Mouse (Mus musculus) CH12.LX (cell line): ENCODE measurements around the gene Lsm3.

Experiments used
- CTCF ChIP-seq, 2 experiments: IDR thresholded peaks in 1 of 2; conservative IDR thresholded peaks in 1 of 2; 2 replicates each; pipeline ENCODE4 v1.5.1; 2011 to 2012; ENCODE audit warnings: low read depth in 2 of 2, low read length in 2 of 2, improper control_type of control experiment in 1 of 2, inconsistent platforms in 1 of 2, mild to moderate bottlenecking in 1 of 2, moderate library complexity in 1 of 2
- GABPA ChIP-seq: IDR thresholded peaks from 2 replicates; pipeline ENCODE4 v1.6.1; 2012; ENCODE audit warnings: low read depth, low read length, improper control_type of control experiment, inconsistent platforms; ENCODE audit not compliant: insufficient replicate concordance
- JUND ChIP-seq: conservative IDR thresholded peaks from 2 replicates; pipeline ENCODE4 v1.6.1; 2011; ENCODE audit warnings: low read depth, low read length, improper control_type of control experiment
- KAT2A ChIP-seq: IDR thresholded peaks from 2 replicates; pipeline ENCODE4 v1.6.1; 2012; ENCODE audit warnings: low read length, improper control_type of control experiment, inconsistent platforms; ENCODE audit not compliant: insufficient replicate concordance
- MAFK ChIP-seq: IDR thresholded peaks from 2 replicates; pipeline ENCODE4 v1.6.1; 2011; ENCODE audit warnings: low read length, improper control_type of control experiment; ENCODE audit not compliant: insufficient replicate concordance
- MAX ChIP-seq: IDR thresholded peaks from 2 replicates; pipeline ENCODE4 v1.6.1; 2011; ENCODE audit warnings: low read length, improper control_type of control experiment
- PAX5 ChIP-seq: IDR thresholded peaks from 2 replicates; pipeline ENCODE4 v1.6.1; 2012; ENCODE audit warnings: low read length, inconsistent platforms, mixed read lengths
- POLR2A ChIP-seq: IDR thresholded peaks from 2 replicates; pipeline ENCODE4 v1.6.1; 2011; ENCODE audit warnings: low read depth, mild to moderate bottlenecking, improper control_type of control experiment, low read length
- POLR2AphosphoS2 ChIP-seq: IDR thresholded peaks from 2 replicates; pipeline ENCODE4 v1.6.1; 2011; ENCODE audit warnings: low read depth, low read length, improper control_type of control experiment
- RAD21 ChIP-seq: IDR thresholded peaks from 2 replicates; pipeline ENCODE4 v1.6.1; 2011; ENCODE audit warnings: low read depth, mild to moderate bottlenecking, low read length, improper control_type of control experiment, moderate library complexity
- ZMIZ1 ChIP-seq: IDR thresholded peaks from 2 replicates; pipeline ENCODE4 v1.6.1; 2012; ENCODE audit warnings: low read depth, mild to moderate bottlenecking, inconsistent platforms, low read length, improper control_type of control experiment
- ZNF384 ChIP-seq: IDR thresholded peaks from 2 replicates; pipeline ENCODE4 v1.6.1; 2012; ENCODE audit warnings: low read depth, low read length, improper control_type of control experiment, inconsistent platforms

DNA sequence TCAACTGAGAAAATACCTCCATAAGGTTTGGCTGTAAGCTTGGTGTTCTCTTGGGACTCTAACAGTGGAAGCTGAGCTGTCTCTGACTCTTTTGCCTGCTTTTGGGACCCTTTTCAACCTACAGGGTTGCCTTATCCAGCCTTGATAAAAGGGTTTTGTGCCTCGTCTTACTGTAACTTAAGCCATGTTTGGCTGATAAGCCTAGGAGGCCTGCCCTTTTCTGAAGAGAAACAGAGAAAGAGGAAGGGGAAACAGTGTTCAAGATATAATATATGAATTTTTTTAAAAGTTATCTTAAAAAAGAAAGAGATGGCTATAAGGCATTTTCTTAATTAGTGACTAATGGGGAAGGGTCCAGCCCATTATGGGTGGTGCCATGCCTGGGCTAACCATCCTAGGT, 12.4 kb upstream of the Lsm3 start:
- TF ChIP-seq CTCF (conservative IDR thresholded peaks at IDR 0.05 in 1 of 2, IDR thresholded peaks at IDR 0.05 in 1 of 2; ENCODE audit: low read depth in 2 of 2, low read length in 2 of 2) (no peak), ZNF384 (no peak), ZMIZ1 (no peak), RAD21 (no peak), MAFK (no peak), MAX (no peak), JUND (no peak), GABPA (no peak), KAT2A (no peak), POLR2AphosphoS2 (no peak), POLR2A (no peak), PAX5 (no peak)
